Mouse (Mus musculus) kidney, adult 2 months (tissue): ENCODE data around the gene Dip2c. TPM values are rescaled to one million over a fixed set of nuclear protein-coding genes. Genes with fewer than 3 reads are reported as not detected.

Source experiments
- DNase-seq: peaks from one replicate; pipeline ENCODE4 v3.0.0; 2021
- H3K27ac ChIP-seq: fragments of 200-500 bp; 2 replicates; pipeline ENCODE4 v1.5.1; 2012; ENCODE audit warnings: low read depth, low read length, control low read depth, inconsistent platforms; ENCODE audit not compliant: insufficient read depth
- H3K27me3 ChIP-seq: fragments of 200-500 bp; replicated peaks from 2 replicates; pipeline ENCODE4 v1.6.1; 2012; ENCODE audit warnings: mild to moderate bottlenecking, moderate library complexity, low read length, inconsistent platforms; ENCODE audit not compliant: control insufficient read depth, insufficient read depth
- H3K36me3 ChIP-seq: fragments of 200-500 bp; 2 replicates; pipeline ENCODE4 v1.6.1; 2012; ENCODE audit warnings: mild to moderate bottlenecking, moderate library complexity, low read length, inconsistent platforms; ENCODE audit not compliant: control insufficient read depth, insufficient read depth
- H3K4me1 ChIP-seq: fragments of 200-500 bp; 2 replicates; pipeline ENCODE4 v1.6.1; 2011; ENCODE audit warnings: low read length; ENCODE audit not compliant: control insufficient read depth, insufficient read depth
- H3K4me3 ChIP-seq: fragments of 200-500 bp; 2 replicates; pipeline ENCODE4 v1.5.1; 2011; ENCODE audit warnings: mild to moderate bottlenecking, low read depth, low read length, control low read depth; ENCODE audit not compliant: insufficient read depth
- CTCF ChIP-seq: fragments of 200-500 bp; conservative IDR thresholded peaks from 2 replicates; pipeline ENCODE4 v1.5.1; 2011; ENCODE audit warnings: low read depth, mild to moderate bottlenecking, control low read depth, low read length, moderate library complexity, mixed read lengths; ENCODE audit not compliant: insufficient read depth, insufficient read length
- POLR2A ChIP-seq: fragments of 200-500 bp; IDR thresholded peaks from one replicate; pipeline ENCODE4 v1.6.1; 2011; ENCODE audit warnings: low read depth, low read length, control low read depth
- WGBS: fragments of 180-500 bp; shearing (Covaris S2); methylation state at CpG from one replicate; pipeline ENCODE4 v1.1.7; 2018; 5-methylcytosine and 5-hydroxymethylcytosine counted together
- polyA plus RNA-seq: library from polyadenylated mRNA; depleted of rRNA; stranded (reverse); fragments of >200 nt; gene quantifications from 2 replicates; pipeline ENCODE4 v1.2.3, GENCODE M21; 2012

The Dip2c gene
- polyA plus RNA-seq, 1 experiment = 11.0 TPM

GRCm38 (mm10) chr13:9489696-9490095, 213.4 kb downstream of the Dip2c start:
- no peaks in the 10 kb centered on the region for H3K36me3 ChIP-seq
- DNase-seq = peak; percentile 59
- whole genome bisulfite sequencing = 71% methylated on average over 3 of the region's 3 CpGs
- H3K4me3 ChIP-seq = no peak overlapping the region
- 0 out of 2 replicates have a peak overlapping the region, but pooled peaks have one; percentile 39 for H3K27ac ChIP-seq
- H3K4me1 ChIP-seq = no peaks in the 10 kb centered on the region; the same call in 1 of the 2 replicates
- no peak for TF ChIP-seq POLR2A
- TF ChIP-seq CTCF = no peak
- H3K27me3 ChIP-seq = no peaks in the 10 kb centered on the region

- H3K27ac ChIP-seq = no peak overlapping the region
- DNase-seq = peak; percentile 28
- no peaks in the 10 kb centered on the region for H3K36me3 ChIP-seq
- WGBS = 66% methylated on average over 21 of the region's 21 CpGs
- no peaks in the 10 kb centered on the region; the same call in 1 of the 2 replicates for H3K4me1 ChIP-seq
- H3K4me3 ChIP-seq = peak overlapping the region; percentile 55
- no peaks in the 10 kb centered on the region for H3K27me3 ChIP-seq
- no peak for TF ChIP-seq CTCF
- no peak for TF ChIP-seq POLR2A
Observed at GRCm38 (mm10) chr13:9494726-9495125, 218.4 kb downstream of the Dip2c start.

GRCm38 (mm10) chr13:9504118-9504856, 228.0 kb downstream of the Dip2c start:
- H3K4me1 ChIP-seq = no peaks in the 10 kb centered on the region; the same call in 1 of the 2 replicates
- 0 out of 2 replicates have a peak overlapping the region, but pooled peaks have one; percentile 1 for H3K27ac ChIP-seq
- 33% methylated on average over 6 of the region's 6 CpGs for WGBS
- peak; percentile 56 for DNase-seq
- H3K36me3 ChIP-seq = no peaks in the 10 kb centered on the region
- H3K4me3 ChIP-seq = no peak overlapping the region
- H3K27me3 ChIP-seq = no peaks in the 10 kb centered on the region
- TF ChIP-seq POLR2A (no peak), CTCF (no peak)

GRCm38 (mm10) chr13:9538556-9538955, 262.2 kb downstream of the Dip2c start:
- DNase-seq = no peak
- TF ChIP-seq CTCF (no peak), POLR2A (no peak)

GRCm38 (mm10) chr13:9547698-9548344, 271.5 kb downstream of the Dip2c start:
- peaks cover 2% of the 10 kb centered on the region for H3K36me3 ChIP-seq
- 17% methylated on average over 9 of the region's 9 CpGs for WGBS
- no peaks in the 10 kb centered on the region for H3K27me3 ChIP-seq
- no peak overlapping the region for H3K4me3 ChIP-seq
- TF ChIP-seq POLR2A = no peak
- TF ChIP-seq CTCF = no peak
- no peak overlapping the region for H3K27ac ChIP-seq
- peaks cover 3% of the 10 kb centered on the region; the same call in 1 of the 2 replicates for H3K4me1 ChIP-seq
- peak; percentile 76 for DNase-seq

More at GRCm38 (mm10) chr13:9538556-9538955, 262.2 kb downstream of the Dip2c start:
- Histone ChIP-seq H3K27me3 (no peaks in the 10 kb centered on the region), H3K27ac (no peak overlapping the region), H3K4me3 (no peak overlapping the region), H3K4me1 (no peaks in the 10 kb centered on the region), H3K36me3 (no peaks in the 10 kb centered on the region)

- Histone ChIP-seq H3K4me1 (no peaks in the 10 kb centered on the region), H3K36me3 (no peaks in the 10 kb centered on the region), H3K4me3 (no peak overlapping the region), H3K27me3 (no peaks in the 10 kb centered on the region), H3K27ac (no peak overlapping the region)
- 55% methylated on average over 1 of the region's 1 CpGs for WGBS
- TF ChIP-seq POLR2A (no peak), CTCF (no peak)
- no peak for DNase-seq
Observed at GRCm38 (mm10) chr13:9562099-9562498, 285.8 kb downstream of the Dip2c start.

- H3K4me1 ChIP-seq = no peaks in the 10 kb centered on the region
- TF ChIP-seq CTCF (peak; percentile 74), POLR2A (no peak)
- no peak overlapping the region for H3K4me3 ChIP-seq
- no peaks in the 10 kb centered on the region for H3K36me3 ChIP-seq
- no peaks in the 10 kb centered on the region for H3K27me3 ChIP-seq
- no peak overlapping the region for H3K27ac ChIP-seq
- WGBS = 29% methylated on average over 2 of the region's 2 CpGs
- peak; percentile 55 for DNase-seq
Observed at GRCm38 (mm10) chr13:9562921-9563320, 286.6 kb downstream of the Dip2c start.
